Mouse (Mus musculus) bone marrow macrophage, adult 2 months (primary cell): Measurements from ENCODE around the gene Olfr433.

Source experiments
- CTCF ChIP-seq: IDR thresholded peaks from 2 replicates; pipeline ENCODE4 v1.5.1; 2012; ENCODE audit warnings: low read depth, mild to moderate bottlenecking, low read length, moderate library complexity
- POLR2A ChIP-seq: IDR thresholded peaks from 2 replicates; pipeline ENCODE4 v1.6.1; 2012; ENCODE audit warnings: mild to moderate bottlenecking, low read depth, low read length, borderline replicate concordance

DNA sequence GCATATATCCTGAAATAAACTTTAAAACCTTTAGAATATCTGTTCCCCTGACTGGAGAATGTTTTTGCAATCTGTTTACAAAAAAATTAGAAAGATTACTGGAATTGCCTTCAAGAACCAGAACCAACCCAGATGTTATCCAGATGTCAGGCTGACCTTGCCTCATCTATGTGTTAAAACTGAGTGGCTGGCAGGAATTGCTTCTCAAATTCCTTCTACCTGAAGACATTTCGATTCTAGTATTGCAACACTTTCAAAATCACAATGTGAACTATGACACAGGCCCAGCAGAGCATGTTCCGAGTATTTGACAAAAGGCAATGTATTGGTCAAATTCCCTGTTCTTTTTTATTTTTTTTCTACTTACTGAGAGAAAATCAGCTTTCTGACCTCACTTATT, 3.9 kb downstream of the Olfr433 start:
- TF ChIP-seq CTCF (no peak), POLR2A (no peak)
